ENCODE assay signal across 26 mouse cellular contexts in genomic region chr6:31534705-31535104, GRCm38 (mm10).
"Had no signal": no experiment of that assay in that cellular context is flagged by ENCODE, and none has a peak within 500 bp of the region (broad histone marks: within the 10 kb centered on the region; RNA-seq: fewer than 3 reads in every experiment).

No protein-coding gene starts in this region.

- H3K36me3 ChIP-seq: heart, embryonic 13.5 days; heart, embryonic 15.5 days; hindbrain, embryonic 13.5 days; hindbrain, embryonic 15.5 days; kidney, embryonic 15.5 days; limb, embryonic 10.5 days; limb, embryonic 12.5 days; liver, embryonic 15.5 days had no signal

- DNase-seq: gastrocnemius, postnatal 14 days; gastrocnemius, postnatal 36 days; heart, adult 11 months; heart, adult 2 months; heart, postnatal 14 days; heart, postnatal 36 days; kidney, adult 11 months; kidney, adult 2 months; kidney, adult 9 months; kidney, postnatal 14 days; kidney, postnatal 36 days; layer of hippocampus, adult 9-11 months; liver; liver, embryonic 13.5 days; liver, postnatal 0 days had no signal

- H3K4me3 ChIP-seq: heart, adult 2 months; heart, embryonic 13.5 days; heart, embryonic 15.5 days; hindbrain, embryonic 13.5 days; hindbrain, embryonic 15.5 days; kidney, embryonic 15.5 days; left cerebral cortex, adult 2 months; limb, embryonic 10.5 days; limb, embryonic 12.5 days; liver, embryonic 13.5 days; liver, embryonic 15.5 days had no signal

- H3K27me3 ChIP-seq: heart, embryonic 13.5 days; heart, embryonic 15.5 days; hindbrain, embryonic 13.5 days; hindbrain, embryonic 15.5 days; kidney, embryonic 15.5 days; limb, embryonic 12.5 days; liver, embryonic 13.5 days; liver, embryonic 15.5 days had no signal

- ATAC-seq: hindbrain, postnatal 0 days; intestine, embryonic 16.5 days; liver, postnatal 0 days had no signal
